Mouse (Mus musculus) E14TG2a.4 (cell line): ENCODE results near the gene Oosp1.

Experiments used
- CTCF ChIP-seq: conservative IDR thresholded peaks from 2 replicates; pipeline ENCODE4 v1.5.1; 2014; ENCODE audit warnings: low read length
- POU5F1 ChIP-seq: IDR thresholded peaks from 2 replicates; pipeline ENCODE4 v1.6.1; 2014; ENCODE audit warnings: low read length, borderline replicate concordance

- TF ChIP-seq CTCF = no peak
- no peak for TF ChIP-seq POU5F1
Measured at GRCm38 (mm10) chr19:11698342-11698741, 7.4 kb upstream of the Oosp1 start.
